Mouse (Mus musculus): ENCODE results near the gene Dnah7b. TPM values are rescaled to one million over a fixed set of nuclear protein-coding genes. Genes with fewer than 3 reads are reported as not detected.
A peak's percentile ranks its signal among the peaks of the same experiment; 100 is the strongest.
"Not testable (repeated sequence)": the region's sequence is repeated elsewhere in the genome, so short reads cannot be mapped to it uniquely, and the experiment has no call there.

Gene Dnah7b
- polyA plus RNA-seq, 1 experiment from 2014 or later, result 2.3 TPM

GRCm38 (mm10) chr1:46394681-46395297 lies 328.7 kb downstream of the Dnah7b start:
- H3K4me3 ChIP-seq (ENCODE audit: low read depth, low read length); H3K9ac ChIP-seq (ENCODE audit: low read length); H3K4me2 ChIP-seq (ENCODE audit: low read depth, low read length, severe bottlenecking); H3K27ac ChIP-seq (ENCODE audit: low read depth, low read length); H3K27me3 ChIP-seq (ENCODE audit: control insufficient read depth, insufficient read depth, low read length); H3K9me3 ChIP-seq (ENCODE audit: control insufficient read depth, low read length); DNase-seq (ENCODE audit: low spot score); H3K36me3 ChIP-seq (ENCODE audit: control insufficient read depth, insufficient read depth, low read length); H3K4me1 ChIP-seq (replicated peaks; ENCODE audit: control insufficient read depth, insufficient read depth, low read length): not testable (repeated sequence)
- peak; percentile 71 for ATAC-seq (replicated peaks; ENCODE audit: low FRiP score)
- 54% methylated on average over 3 of the region's 4 CpGs for WGBS

GRCm38 (mm10) chr1:46408324-46409115 lies 342.4 kb downstream of the Dnah7b start:
- 90% methylated on average over 6 of the region's 6 CpGs for WGBS
- H3K9ac ChIP-seq (ENCODE audit: low read length), result no peak overlapping the region

GRCm38 (mm10) chr1:46414798-46415197 lies 348.7 kb downstream of the Dnah7b start:
- not testable (repeated sequence) for H3K36me3 ChIP-seq (ENCODE audit: control insufficient read depth, insufficient read depth, low read length); DNase-seq (ENCODE audit: low spot score); H3K9ac ChIP-seq (ENCODE audit: low read length); H3K4me3 ChIP-seq (ENCODE audit: low read depth, low read length); H3K4me1 ChIP-seq (replicated peaks; ENCODE audit: control insufficient read depth, insufficient read depth, low read length); ATAC-seq (replicated peaks; ENCODE audit: low FRiP score); H3K27me3 ChIP-seq (ENCODE audit: control insufficient read depth, insufficient read depth, low read length); H3K9me3 ChIP-seq (ENCODE audit: control insufficient read depth, low read length); H3K27ac ChIP-seq (ENCODE audit: low read depth, low read length); H3K4me2 ChIP-seq (ENCODE audit: low read depth, low read length, severe bottlenecking)
- WGBS, result 90% methylated on average over 7 of the region's 7 CpGs

More at GRCm38 (mm10) chr1:46408324-46409115, 342.4 kb downstream of the Dnah7b start:
- Histone ChIP-seq H3K9me3 (ENCODE audit: control insufficient read depth, low read length) (no peaks in the 10 kb centered on the region), H3K4me3 (ENCODE audit: low read depth, low read length) (no peak overlapping the region), H3K36me3 (ENCODE audit: control insufficient read depth, insufficient read depth, low read length) (no peaks in the 10 kb centered on the region), H3K4me1 (replicated peaks; ENCODE audit: control insufficient read depth, insufficient read depth, low read length) (no peaks in the 10 kb centered on the region), H3K27me3 (ENCODE audit: control insufficient read depth, insufficient read depth, low read length) (no peaks in the 10 kb centered on the region), H3K4me2 (ENCODE audit: low read depth, low read length, severe bottlenecking) (no peak overlapping the region), H3K27ac (ENCODE audit: low read depth, low read length) (no peak overlapping the region)
- DNase-seq (ENCODE audit: low spot score) (no peak), ATAC-seq (replicated peaks; ENCODE audit: low FRiP score) (no peak)

GRCm38 (mm10) chr1:46416946-46417345 lies 350.8 kb downstream of the Dnah7b start:
- not testable (repeated sequence) for H3K27ac ChIP-seq (ENCODE audit: low read depth, low read length); H3K4me3 ChIP-seq (ENCODE audit: low read depth, low read length); H3K27me3 ChIP-seq (ENCODE audit: control insufficient read depth, insufficient read depth, low read length); H3K36me3 ChIP-seq (ENCODE audit: control insufficient read depth, insufficient read depth, low read length); DNase-seq (ENCODE audit: low spot score); H3K9ac ChIP-seq (ENCODE audit: low read length); H3K9me3 ChIP-seq (ENCODE audit: control insufficient read depth, low read length); H3K4me1 ChIP-seq (replicated peaks; ENCODE audit: control insufficient read depth, insufficient read depth, low read length); H3K4me2 ChIP-seq (ENCODE audit: low read depth, low read length, severe bottlenecking); ATAC-seq (replicated peaks; ENCODE audit: low FRiP score)
- WGBS, result 21% methylated on average over 3 of the region's 3 CpGs

GRCm38 (mm10) chr1:46418966-46419365 lies 352.9 kb downstream of the Dnah7b start:
- H3K36me3 ChIP-seq (ENCODE audit: control insufficient read depth, insufficient read depth, low read length); H3K4me3 ChIP-seq (ENCODE audit: low read depth, low read length); H3K27me3 ChIP-seq (ENCODE audit: control insufficient read depth, insufficient read depth, low read length); H3K27ac ChIP-seq (ENCODE audit: low read depth, low read length); H3K4me2 ChIP-seq (ENCODE audit: low read depth, low read length, severe bottlenecking); H3K9me3 ChIP-seq (ENCODE audit: control insufficient read depth, low read length); H3K9ac ChIP-seq (ENCODE audit: low read length); H3K4me1 ChIP-seq (replicated peaks; ENCODE audit: control insufficient read depth, insufficient read depth, low read length); DNase-seq (ENCODE audit: low spot score); ATAC-seq (replicated peaks; ENCODE audit: low FRiP score): not testable (repeated sequence)
- 74% methylated on average over 3 of the region's 4 CpGs for WGBS

Other genes with a start within 250 kb of the Dnah7b start
- gene Gm5269, start 176.0 kb upstream of the Dnah7b start, polyA plus RNA-seq (2014; fragmentation: Nextera tagmentation; extraction: Ambion mirVana), result not detected in 2 replicates
- 13.8 and 19.7 TPM in 2 replicates for gene Slc40a1, start 139.8 kb upstream of the Dnah7b start, polyA plus RNA-seq (2014; fragmentation: Nextera tagmentation; extraction: Ambion mirVana)

Measured in forebrain, embryonic 11.5 days (tissue).